Mouse (Mus musculus): ENCODE results near the gene Apbb2. TPM values are rescaled to one million over a fixed set of nuclear protein-coding genes. Genes with fewer than 3 reads are reported as not detected.

The Apbb2 gene
- polyA plus RNA-seq, 1 experiment: 36.1 TPM

DNA sequence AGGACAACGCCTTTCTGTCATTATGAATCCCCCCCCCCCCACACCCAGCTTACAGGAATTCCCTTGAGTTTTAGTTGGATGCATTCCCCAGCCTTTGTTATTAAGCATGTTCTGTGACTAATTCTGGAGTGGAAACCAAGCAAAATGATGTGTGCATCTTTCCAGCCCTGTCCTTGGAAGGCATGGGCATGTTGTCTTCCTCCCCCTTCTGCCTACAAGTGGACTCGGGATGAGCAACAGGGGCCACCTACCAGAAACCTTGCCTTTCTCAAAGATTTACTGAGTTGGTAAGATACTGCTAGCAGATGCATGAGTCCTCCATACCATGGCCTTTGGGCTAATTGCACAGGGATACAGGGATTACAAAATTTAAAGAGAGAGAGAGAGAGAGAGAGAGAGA is 359.6 kb downstream of the Apbb2 start:
- Histone ChIP-seq H3K4me1 (ENCODE audit: control insufficient read depth, insufficient read depth, low read length) (no peaks in the 10 kb centered on the region), H3K27me3 (ENCODE audit: control insufficient read depth, insufficient read depth, low read length) (no peaks in the 10 kb centered on the region; the same call in 1 of the 2 replicates), H3K27ac (ENCODE audit: insufficient read depth, low read length) (no peak overlapping the region), H3K4me3 (replicated peaks; ENCODE audit: insufficient read depth, low read depth, low read length) (no peak overlapping the region)
- DNase-seq: no peak
- TF ChIP-seq CTCF (IDR thresholded peaks at IDR 0.05; ENCODE audit: borderline replicate concordance, insufficient read depth, low read depth, low read length) (no peak), POLR2A (IDR thresholded peaks at IDR 0.05; ENCODE audit: borderline replicate concordance, insufficient read depth, low read length) (no peak)
- 72% methylated on average over 2 of the region's 2 CpGs for WGBS

DNA sequence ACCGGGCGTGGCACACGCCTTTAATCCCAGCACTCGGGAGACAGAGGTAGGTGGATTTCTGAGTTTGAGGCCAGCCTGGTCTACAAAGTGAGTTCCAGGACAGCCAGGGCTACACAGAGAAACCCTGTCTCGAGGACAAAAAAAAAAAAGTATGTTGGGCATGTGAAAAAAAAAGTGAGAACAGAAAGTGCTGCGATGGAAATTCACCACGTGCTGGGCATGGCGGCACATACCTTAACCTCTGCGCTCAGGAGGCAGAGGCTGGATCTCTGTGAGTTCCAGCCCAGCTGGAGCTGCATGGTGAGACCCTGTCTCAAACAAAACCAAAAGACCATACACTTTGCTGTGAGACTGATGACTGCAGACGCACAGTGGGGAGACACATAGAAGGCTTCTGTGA is 363.5 kb downstream of the Apbb2 start:
- no peaks in the 10 kb centered on the region for H3K4me1 ChIP-seq (ENCODE audit: control insufficient read depth, insufficient read depth, low read length)
- H3K4me3 ChIP-seq (replicated peaks; ENCODE audit: insufficient read depth, low read depth, low read length): no peak overlapping the region
- TF ChIP-seq CTCF (IDR thresholded peaks at IDR 0.05; ENCODE audit: borderline replicate concordance, insufficient read depth, low read depth, low read length) (no peak), POLR2A (IDR thresholded peaks at IDR 0.05; ENCODE audit: borderline replicate concordance, insufficient read depth, low read length) (no peak)
- DNase-seq: no peak
- H3K27me3 ChIP-seq (ENCODE audit: control insufficient read depth, insufficient read depth, low read length): no peaks in the 10 kb centered on the region
- 88% methylated on average over 10 of the region's 10 CpGs for WGBS
- H3K27ac ChIP-seq (ENCODE audit: insufficient read depth, low read length): no peak overlapping the region

GRCm38 (mm10) chr5:66253219-66253618 is 365.4 kb downstream of the Apbb2 start:
- Histone ChIP-seq H3K4me3 (replicated peaks; ENCODE audit: insufficient read depth, low read depth, low read length) (no peak overlapping the region), H3K27me3 (ENCODE audit: control insufficient read depth, insufficient read depth, low read length) (no peaks in the 10 kb centered on the region), H3K4me1 (ENCODE audit: control insufficient read depth, insufficient read depth, low read length) (no peaks in the 10 kb centered on the region), H3K27ac (ENCODE audit: insufficient read depth, low read length) (no peak overlapping the region)
- DNase-seq: no peak
- 43% methylated on average over 5 of the region's 5 CpGs for WGBS
- TF ChIP-seq POLR2A (IDR thresholded peaks at IDR 0.05; ENCODE audit: borderline replicate concordance, insufficient read depth, low read length) (no peak), CTCF (IDR thresholded peaks at IDR 0.05; ENCODE audit: borderline replicate concordance, insufficient read depth, low read depth, low read length) (no peak)

Other genes with a start within 250 kb of the Apbb2 start
- 709 and 904 TPM in 2 replicates for gene Uchl1, start 57.3 kb upstream of the Apbb2 start, polyA plus RNA-seq (2012; rRNA removed)
- 66.2 and 68.1 TPM in 2 replicates for gene Limch1, start 127.0 kb upstream of the Apbb2 start, polyA plus RNA-seq (2012; rRNA removed)